Mouse (Mus musculus) gastrocnemius, postnatal 25 days (tissue): ENCODE measurements around the gene Klhl22. TPM values are rescaled to one million over a fixed set of nuclear protein-coding genes. Genes with fewer than 3 reads are reported as not detected.
A peak's percentile ranks its signal among the peaks of the same experiment; 100 is the strongest.

Experiments
- DNase-seq: peaks from one replicate; pipeline ENCODE4 v3.0.0; 2022
- total RNA-seq, 2 experiments: library from RNA; stranded (reverse); gene quantifications; 1 replicate in 1 of 2; 2 replicates in 1 of 2; pipeline ENCODE4 v1.2.3; 2021

The Klhl22 gene
- total RNA-seq, 2 experiments from 2014 or later, result 15.4 to 18.8 TPM

- DNase-seq, result peak; percentile 33
Observed at GRCm38 (mm10) chr16:17802839-17803674, 43.6 kb downstream of the Klhl22 start.

DNA sequence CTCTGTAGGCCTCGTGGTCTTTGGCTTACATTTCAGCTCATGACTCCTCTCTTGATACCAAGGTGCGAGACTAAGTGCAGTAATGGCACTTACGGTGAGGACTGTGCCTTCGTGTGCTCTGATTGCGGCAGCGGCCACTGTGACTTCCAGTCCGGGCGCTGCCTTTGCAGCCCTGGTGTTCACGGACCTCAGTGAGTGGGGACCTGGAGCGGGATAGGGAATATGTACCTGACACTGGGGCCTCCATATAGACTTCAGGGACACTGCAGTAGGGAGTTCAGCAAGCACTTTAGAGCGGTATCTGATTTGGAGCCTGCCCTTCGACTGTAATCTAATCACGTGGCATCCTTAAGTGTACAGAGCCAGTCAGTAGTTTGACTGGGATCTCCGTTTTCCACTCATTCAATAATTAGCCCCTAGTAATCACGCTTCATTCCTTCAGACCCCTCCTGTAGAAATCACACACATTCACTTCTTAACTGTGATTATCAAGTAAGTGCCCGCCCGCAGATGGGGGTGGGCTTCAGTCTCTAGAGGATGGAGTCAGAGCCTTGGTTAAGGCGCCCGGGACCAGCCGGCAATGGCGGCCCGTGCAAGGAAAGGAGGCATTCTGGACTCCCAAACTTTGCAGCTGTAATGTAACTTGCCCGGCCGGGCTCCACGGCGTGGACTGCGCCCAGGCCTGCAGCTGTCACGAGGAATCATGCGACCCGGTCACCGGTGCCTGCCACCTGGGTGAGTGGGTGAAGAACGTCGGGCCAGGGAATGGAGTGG lies 44.4 kb downstream of the Klhl22 start:
- DNase-seq, result no peak

- no peak for DNase-seq
Observed at GRCm38 (mm10) chr16:17804449-17804912, 45.1 kb downstream of the Klhl22 start.

- no peak for DNase-seq
Observed at GRCm38 (mm10) chr16:17804982-17805381, 45.6 kb downstream of the Klhl22 start.

DNA sequence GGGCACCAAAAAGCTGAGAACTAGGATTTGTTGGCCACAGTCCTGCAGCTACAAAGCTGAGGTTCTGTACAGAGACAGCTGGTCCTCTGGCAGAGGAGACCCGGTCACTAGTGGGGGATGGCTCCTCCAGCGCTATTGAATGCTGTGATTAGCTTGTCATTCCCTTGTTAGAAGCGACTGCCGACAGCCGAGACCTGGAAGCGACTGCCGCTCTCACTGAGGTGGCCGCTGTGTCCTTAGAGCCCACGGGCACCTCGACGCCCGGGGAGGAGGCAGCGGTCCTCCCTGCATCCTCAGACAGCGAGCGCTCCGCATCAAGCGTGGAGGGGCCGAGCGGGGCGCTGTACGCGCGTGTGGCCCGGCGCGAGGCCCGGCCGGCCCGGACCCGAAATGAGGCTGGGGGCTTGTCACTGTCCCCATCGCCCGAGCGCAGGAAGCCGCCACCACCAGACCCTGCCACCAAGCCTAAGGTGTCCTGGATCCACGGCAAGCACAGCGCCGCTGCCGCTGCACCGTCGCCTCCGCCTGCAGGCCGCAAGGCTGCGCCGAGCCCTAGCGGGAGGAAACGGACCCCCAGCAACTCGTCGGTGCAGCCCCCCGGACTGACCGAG lies 47.3 kb downstream of the Klhl22 start:
- no peak for DNase-seq

GRCm38 (mm10) chr16:17807192-17808009 lies 48.0 kb downstream of the Klhl22 start:
- DNase-seq, result peak; percentile 89

- no peak for DNase-seq
Observed at GRCm38 (mm10) chr16:17809125-17809524, 49.7 kb downstream of the Klhl22 start.

DNA sequence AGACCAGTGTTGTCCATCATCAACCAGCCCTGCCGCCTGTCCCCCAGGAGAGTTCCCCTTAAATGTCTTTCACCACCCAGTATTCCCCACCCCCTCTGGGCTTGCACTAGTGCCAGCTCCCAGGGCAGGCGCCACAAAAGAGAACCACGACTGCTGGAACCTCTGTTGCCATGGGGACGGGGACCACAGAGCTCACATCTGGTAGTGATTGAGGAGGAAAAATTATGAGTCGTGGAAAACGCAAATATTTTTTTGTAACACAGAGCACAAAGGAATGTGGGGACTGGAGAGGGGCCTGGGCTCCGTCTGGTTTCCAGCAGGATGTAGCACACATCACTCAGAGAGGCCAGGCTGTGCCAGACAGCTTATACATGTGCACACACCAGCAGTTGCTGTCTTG lies 50.3 kb downstream of the Klhl22 start:
- peak; percentile 78 for DNase-seq

DNA sequence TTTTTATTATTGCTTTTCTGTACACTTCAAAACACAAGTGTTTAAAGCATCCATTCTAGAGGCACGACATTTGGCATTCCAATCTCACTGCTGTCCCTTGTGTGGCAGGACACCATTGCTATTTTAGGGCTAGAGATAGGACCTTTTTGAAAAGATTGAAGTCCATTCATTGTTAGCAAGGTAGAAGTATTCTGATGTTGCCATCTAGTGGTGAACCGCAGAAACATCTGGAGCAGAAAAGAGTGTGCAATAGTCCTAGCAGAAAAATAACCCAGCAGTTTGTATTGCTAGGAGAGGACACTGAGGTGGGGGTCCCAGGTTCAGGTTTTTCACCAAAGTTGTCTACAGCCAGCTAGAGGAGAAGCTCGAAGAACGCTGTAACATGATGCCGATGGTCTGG lies 52.7 kb downstream of the Klhl22 start:
- DNase-seq, result no peak

DNA sequence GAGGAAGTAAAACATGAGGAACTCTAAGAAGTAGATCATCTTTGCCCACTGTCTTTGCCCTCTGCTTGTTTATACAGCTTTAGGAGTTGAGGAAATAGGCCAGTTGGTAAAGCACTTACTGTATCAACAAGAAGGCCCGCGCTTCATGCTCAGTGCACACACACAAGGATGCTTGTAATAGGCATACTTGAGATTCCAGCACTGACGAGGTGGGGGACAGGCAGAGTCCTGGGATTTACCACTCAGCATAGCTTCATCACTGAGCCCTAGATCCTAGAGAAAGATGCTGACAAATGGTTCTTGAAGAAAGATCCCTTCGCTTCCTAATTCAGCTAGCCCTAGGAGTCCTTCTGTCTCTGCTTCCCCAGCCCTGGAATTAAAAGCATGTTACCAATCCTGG lies 53.8 kb downstream of the Klhl22 start:
- DNase-seq, result no peak

DNA sequence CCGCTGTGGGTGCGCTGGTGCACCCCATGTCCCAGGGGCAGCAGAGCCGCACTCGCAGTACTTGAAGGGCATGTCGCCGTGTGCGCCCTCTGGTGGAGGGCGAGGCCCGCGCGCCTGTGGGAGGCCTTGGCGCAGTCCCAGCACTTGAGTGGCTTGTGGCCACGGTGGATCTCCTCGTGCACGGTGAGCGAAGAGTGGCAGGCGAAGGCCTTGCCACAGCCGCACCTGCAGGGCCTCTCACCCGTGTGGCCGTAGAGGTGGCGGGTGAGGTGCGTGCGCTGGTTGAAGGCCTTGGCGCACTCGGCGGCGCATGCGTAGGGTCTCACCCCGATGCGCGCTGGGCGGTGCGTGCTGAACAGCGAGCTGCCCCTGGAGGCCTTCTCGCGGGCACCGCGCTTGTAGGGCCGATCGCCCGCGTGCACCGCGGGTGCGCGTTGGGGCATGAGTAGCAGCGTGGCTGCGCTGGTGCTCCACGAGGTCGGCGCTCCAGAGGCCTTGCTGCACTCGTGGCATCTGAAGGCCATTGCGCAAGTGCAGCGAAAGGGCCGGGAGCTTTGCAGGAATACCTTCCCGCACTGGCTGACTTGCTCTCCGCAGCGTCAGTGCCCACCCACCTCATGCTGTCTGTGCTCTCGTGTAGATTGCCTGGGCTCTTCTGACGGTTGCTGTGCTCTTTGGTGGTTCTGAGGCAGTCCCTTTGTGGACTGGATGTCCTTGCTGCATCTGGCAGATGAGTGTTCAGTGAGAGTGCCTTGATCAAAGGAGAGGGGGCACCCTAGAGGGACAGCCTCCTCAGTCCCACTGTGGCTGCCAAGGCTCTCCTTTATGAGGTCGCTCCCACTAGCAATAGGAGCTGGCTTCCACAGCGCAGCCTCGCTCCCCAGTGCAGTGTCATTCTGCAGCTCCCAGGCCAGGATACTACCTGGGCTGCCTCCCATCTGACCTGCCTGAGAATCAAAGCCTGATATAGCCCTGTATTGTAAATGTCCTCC lies 56.3 kb downstream of the Klhl22 start:
- DNase-seq, result peak; percentile 56

- no peak for DNase-seq
Observed at GRCm38 (mm10) chr16:17816528-17816927, 57.1 kb downstream of the Klhl22 start.

DNA sequence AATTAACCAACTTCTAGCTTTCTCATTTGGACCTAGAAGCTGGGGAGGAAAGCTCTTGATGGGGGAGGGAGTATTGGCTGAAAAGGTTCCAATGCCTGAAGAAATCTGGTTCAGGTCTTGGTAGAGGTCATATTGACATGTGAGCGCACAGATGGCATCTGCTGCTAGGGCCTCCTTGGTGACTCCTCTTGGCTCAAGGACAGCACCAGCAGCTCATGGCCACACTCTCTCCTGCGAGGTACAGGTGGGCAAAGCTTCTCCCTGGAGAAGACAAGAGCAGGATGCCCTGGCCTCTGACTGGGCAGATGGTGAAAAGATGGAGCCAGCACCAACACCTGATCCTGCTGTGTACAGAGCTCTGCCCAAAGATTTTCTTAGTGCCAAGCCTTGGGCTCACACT lies 67.1 kb downstream of the Klhl22 start:
- DNase-seq, result no peak

GRCm38 (mm10) chr16:17828229-17828628 lies 68.8 kb downstream of the Klhl22 start:
- no peak for DNase-seq

DNA sequence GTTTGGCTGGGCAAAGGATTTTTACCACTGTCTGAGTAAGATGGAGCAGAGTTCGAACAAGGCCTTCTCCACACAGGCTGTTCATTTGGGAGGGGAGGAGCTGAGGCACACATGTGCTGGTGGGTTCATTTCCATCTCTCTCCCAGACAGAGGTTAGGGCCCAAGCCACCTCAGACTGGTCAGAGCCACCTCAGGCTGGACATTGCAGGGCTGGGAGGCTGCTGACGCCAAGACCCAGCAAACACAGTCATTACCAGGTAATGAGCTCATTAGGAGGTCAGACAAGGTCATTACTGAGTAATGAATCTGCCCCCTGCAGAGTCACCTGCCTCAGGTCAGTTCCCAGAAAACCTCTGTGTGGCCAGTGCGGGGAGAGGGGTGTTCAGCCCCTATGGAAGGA lies 69.4 kb downstream of the Klhl22 start:
- no peak for DNase-seq

DNA sequence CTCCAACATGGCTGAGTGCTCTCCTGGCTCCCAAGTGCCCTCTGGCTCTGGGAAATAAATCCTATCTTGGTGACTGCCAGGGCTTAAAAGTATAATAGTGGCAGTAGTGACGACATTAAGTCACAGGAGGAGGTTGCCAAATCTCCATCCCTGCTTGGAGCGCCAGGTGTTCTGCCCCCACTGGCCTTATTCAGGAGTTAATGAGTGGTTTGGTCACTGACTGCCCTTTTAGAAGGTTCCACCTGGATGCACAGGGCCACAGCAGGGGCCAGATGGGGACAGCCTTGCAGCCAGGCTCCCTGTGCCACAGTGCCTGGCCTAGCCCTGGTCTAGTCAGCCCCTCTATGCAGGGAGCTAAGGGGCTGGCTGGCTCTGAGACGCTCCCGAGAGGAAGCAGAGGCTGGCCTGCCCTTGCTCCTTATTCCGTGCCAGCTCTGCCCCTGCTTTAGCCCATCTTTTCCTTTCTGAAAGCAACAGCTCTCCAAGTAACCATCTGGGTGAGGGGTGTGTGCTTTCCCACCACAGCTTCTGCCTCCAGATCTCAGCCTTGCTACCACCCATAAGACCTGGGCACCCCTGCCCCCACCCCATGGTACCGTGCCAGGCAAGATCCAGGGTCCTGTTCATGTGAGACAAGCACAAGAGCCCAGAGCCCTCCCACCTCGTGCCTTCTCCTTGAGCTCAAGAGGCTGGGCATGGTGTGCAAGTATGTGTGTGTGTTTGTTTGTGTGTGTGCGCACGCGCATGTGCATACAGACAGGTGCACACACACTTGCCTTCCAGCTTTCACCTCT lies 71.2 kb downstream of the Klhl22 start:
- no peak for DNase-seq

DNA sequence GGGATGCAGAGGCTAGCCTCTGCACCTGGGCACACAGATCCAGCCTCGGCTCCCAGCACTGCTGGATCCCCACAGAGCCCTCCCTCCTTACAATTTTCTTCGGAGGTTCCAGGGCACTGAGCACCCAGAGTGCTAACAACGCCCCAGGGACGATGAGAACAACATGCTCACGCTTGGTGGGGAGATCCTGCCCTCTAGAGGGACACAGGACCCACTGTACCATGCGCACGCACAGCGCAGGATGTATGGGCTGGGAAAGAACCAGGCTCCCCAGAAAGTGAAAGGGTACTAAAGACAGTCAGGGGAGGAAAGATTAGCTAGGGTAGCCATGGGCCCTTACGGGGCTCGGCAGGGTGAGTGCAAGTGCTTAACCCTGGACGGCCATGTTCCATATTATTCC lies 72.4 kb downstream of the Klhl22 start:
- DNase-seq, result no peak

GRCm38 (mm10) chr16:17832821-17833220 lies 73.4 kb downstream of the Klhl22 start, which contains the start of gene B830017H08Rik:
TSS of gene B830017H08Rik (plus strand) at chr16:17833121.
- DNase-seq, result no peak

GRCm38 (mm10) chr16:17833321-17833680 lies 73.9 kb downstream of the Klhl22 start:
- DNase-seq, result no peak
